Mouse (Mus musculus): ENCODE measurements around the gene Ttc7b. TPM values are rescaled to one million over a fixed set of nuclear protein-coding genes. Genes with fewer than 3 reads are reported as not detected.

The Ttc7b gene
- polyA plus RNA-seq, 1 experiment from 2014 or later = 6.9 TPM

DNA sequence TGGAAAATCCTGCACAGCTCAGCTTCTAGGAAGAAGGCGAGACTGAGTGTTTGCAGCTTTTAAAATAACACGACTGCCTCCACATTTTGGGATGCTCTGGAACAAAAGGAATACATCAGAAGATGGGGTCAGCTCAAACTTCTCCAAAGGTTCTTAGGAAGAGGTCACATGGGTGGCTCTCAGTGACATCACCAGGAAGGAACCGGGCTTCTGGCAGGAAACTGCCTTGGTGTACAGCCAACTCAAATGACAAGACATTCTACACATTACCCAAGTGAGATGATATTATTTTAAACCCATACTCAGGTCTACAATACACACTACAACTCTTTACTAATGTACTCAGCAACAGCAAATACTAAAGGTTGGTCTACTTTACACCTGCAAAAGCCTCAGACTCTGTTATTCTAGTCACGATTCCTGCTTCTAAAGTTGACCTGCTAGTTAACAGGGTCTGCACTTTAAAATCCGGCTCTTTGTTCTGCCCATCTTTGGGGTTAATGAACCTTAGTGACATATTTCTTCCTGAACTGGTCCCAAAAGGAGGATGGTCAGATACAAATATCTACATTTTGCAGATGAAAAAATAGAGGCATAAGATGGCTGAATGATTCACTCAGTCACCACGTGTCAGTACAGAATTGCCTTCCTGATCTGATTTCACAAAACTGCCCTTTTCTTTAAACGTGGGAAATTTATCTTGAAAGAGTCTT is 18.0 kb upstream of the Ttc7b start:
- WGBS = 65% methylated on average over 7 of the region's 7 CpGs
- Histone ChIP-seq H3K27ac (ENCODE audit: poor library complexity, severe bottlenecking) (no peak overlapping the region), H3K4me2 (no peak overlapping the region), H3K9me3 (replicated peaks) (no peaks in the 10 kb centered on the region), H3K4me1 (replicated peaks) (peaks cover 38% of the 10 kb centered on the region), H3K36me3 (no peaks in the 10 kb centered on the region), H3K27me3 (replicated peaks) (no peaks in the 10 kb centered on the region), H3K4me3 (no peak overlapping the region), H3K9ac (no peak overlapping the region)
- 0 out of 2 replicates have a peak, but pooled peaks have one; percentile 37 for ATAC-seq (ENCODE audit: insufficient number of reproducible peaks, low FRiP score)

- H3K4me3 ChIP-seq = no peak overlapping the region
- 62% methylated on average over 11 of the region's 11 CpGs for WGBS
- H3K4me2 ChIP-seq = no peak overlapping the region
- H3K4me1 ChIP-seq (replicated peaks) = peaks cover 47% of the 10 kb centered on the region
- no peaks in the 10 kb centered on the region for H3K27me3 ChIP-seq (replicated peaks)
- no peaks in the 10 kb centered on the region for H3K36me3 ChIP-seq
- no peak overlapping the region for H3K27ac ChIP-seq (ENCODE audit: poor library complexity, severe bottlenecking)
- no peak overlapping the region for H3K9ac ChIP-seq
- no peak for ATAC-seq (ENCODE audit: insufficient number of reproducible peaks, low FRiP score)
- H3K9me3 ChIP-seq (replicated peaks) = no peaks in the 10 kb centered on the region
These were observed 16.5 kb upstream of the Ttc7b start for GRCm38 (mm10) chr12:100537091-100537490.

- H3K27ac ChIP-seq (ENCODE audit: poor library complexity, severe bottlenecking) = no peak overlapping the region
- 85% methylated on average over 12 of the region's 12 CpGs for WGBS
- H3K4me1 ChIP-seq (replicated peaks) = peaks cover 56% of the 10 kb centered on the region
- no peaks in the 10 kb centered on the region for H3K36me3 ChIP-seq
- no peak overlapping the region for H3K9ac ChIP-seq
- no peak overlapping the region for H3K4me3 ChIP-seq
- no peaks in the 10 kb centered on the region for H3K9me3 ChIP-seq (replicated peaks)
- no peaks in the 10 kb centered on the region for H3K27me3 ChIP-seq (replicated peaks)
- ATAC-seq (ENCODE audit: insufficient number of reproducible peaks, low FRiP score) = no peak
- no peak overlapping the region for H3K4me2 ChIP-seq
These were observed 14.4 kb upstream of the Ttc7b start for GRCm38 (mm10) chr12:100535028-100535427.

GRCm38 (mm10) chr12:100534028-100534427 is 13.4 kb upstream of the Ttc7b start:
- Histone ChIP-seq H3K9me3 (replicated peaks) (no peaks in the 10 kb centered on the region), H3K4me2 (no peak overlapping the region), H3K4me3 (no peak overlapping the region), H3K27ac (ENCODE audit: poor library complexity, severe bottlenecking) (peak overlapping the region; percentile 76), H3K4me1 (replicated peaks) (peaks cover 63% of the 10 kb centered on the region), H3K27me3 (replicated peaks) (no peaks in the 10 kb centered on the region), H3K36me3 (no peaks in the 10 kb centered on the region), H3K9ac (no peak overlapping the region)
- 0 out of 2 replicates have a peak, but pooled peaks have one; percentile 42 for ATAC-seq (ENCODE audit: insufficient number of reproducible peaks, low FRiP score)
- 52% methylated on average over 3 of the region's 3 CpGs for WGBS

DNA sequence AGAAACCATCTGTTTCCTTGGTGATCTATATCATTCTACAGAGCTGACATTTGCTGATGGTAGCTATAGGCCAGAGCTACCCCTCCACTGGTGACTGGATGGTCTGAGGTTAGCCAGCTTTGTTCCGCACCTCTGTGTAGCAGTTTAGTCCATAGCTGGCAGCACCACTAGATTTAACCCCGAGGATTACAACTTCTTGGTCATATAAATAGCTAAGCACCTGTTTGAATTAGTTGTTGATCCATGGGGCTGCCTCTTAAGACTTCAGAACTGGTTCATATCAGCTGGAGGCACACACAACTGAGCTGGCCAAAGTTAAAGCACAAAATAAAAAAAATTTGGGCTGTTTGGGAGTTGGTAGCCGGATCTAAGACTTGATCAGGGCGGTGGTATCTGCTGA is 12.6 kb upstream of the Ttc7b start:
- ATAC-seq (ENCODE audit: insufficient number of reproducible peaks, low FRiP score) = no peak
- no peaks in the 10 kb centered on the region for H3K9me3 ChIP-seq (replicated peaks)
- H3K4me2 ChIP-seq = no peak overlapping the region
- H3K9ac ChIP-seq = no peak overlapping the region
- WGBS = 76% methylated on average over 4 of the region's 4 CpGs
- H3K4me1 ChIP-seq (replicated peaks) = peaks cover 67% of the 10 kb centered on the region
- no peak overlapping the region for H3K4me3 ChIP-seq
- peak overlapping the region; percentile 46; the same call in 1 of the 2 replicates for H3K27ac ChIP-seq (ENCODE audit: poor library complexity, severe bottlenecking)
- H3K27me3 ChIP-seq (replicated peaks) = no peaks in the 10 kb centered on the region
- H3K36me3 ChIP-seq = no peaks in the 10 kb centered on the region

GRCm38 (mm10) chr12:100531740-100532139 is 11.1 kb upstream of the Ttc7b start:
- no peak for ATAC-seq (ENCODE audit: insufficient number of reproducible peaks, low FRiP score)
- Histone ChIP-seq H3K4me3 (no peak overlapping the region), H3K4me2 (no peak overlapping the region), H3K27ac (ENCODE audit: poor library complexity, severe bottlenecking) (no peak overlapping the region), H3K4me1 (replicated peaks) (peaks cover 72% of the 10 kb centered on the region), H3K9me3 (replicated peaks) (no peaks in the 10 kb centered on the region), H3K9ac (no peak overlapping the region), H3K27me3 (replicated peaks) (no peaks in the 10 kb centered on the region), H3K36me3 (no peaks in the 10 kb centered on the region)
- WGBS = 54% methylated on average over 1 of the region's 1 CpGs

GRCm38 (mm10) chr12:100530871-100531270 is 10.2 kb upstream of the Ttc7b start:
- Histone ChIP-seq H3K9me3 (replicated peaks) (no peaks in the 10 kb centered on the region), H3K27me3 (replicated peaks) (no peaks in the 10 kb centered on the region), H3K4me3 (no peak overlapping the region), H3K27ac (ENCODE audit: poor library complexity, severe bottlenecking) (peak overlapping the region; percentile 70), H3K9ac (no peak overlapping the region), H3K4me1 (replicated peaks) (peaks cover 64% of the 10 kb centered on the region), H3K36me3 (no peaks in the 10 kb centered on the region), H3K4me2 (no peak overlapping the region)
- WGBS = 63% methylated on average over 5 of the region's 5 CpGs
- no peak for ATAC-seq (ENCODE audit: insufficient number of reproducible peaks, low FRiP score)

DNA sequence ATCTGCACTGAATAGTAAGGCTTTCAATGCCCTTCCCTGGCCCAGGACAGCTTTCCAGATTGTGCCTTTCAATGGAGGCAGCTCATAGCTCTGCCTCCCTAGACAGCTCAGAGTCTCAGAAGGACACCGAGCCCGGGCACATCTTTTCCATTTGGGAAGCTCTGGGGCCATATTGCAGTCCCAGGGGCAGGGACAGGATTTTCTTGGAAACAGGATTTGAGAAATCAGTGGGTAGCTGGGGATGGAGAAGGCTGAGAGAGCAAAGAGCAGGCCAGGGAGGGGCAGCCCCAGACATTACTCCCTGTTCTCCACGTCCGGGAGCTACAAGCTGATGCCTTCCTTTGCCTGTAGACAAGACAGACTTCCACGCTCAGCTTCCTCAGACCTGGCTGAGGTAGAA is 9.0 kb upstream of the Ttc7b start:
- Histone ChIP-seq H3K36me3 (no peaks in the 10 kb centered on the region), H3K27me3 (replicated peaks) (no peaks in the 10 kb centered on the region), H3K27ac (ENCODE audit: poor library complexity, severe bottlenecking) (peak overlapping the region; percentile 79), H3K4me2 (no peak overlapping the region), H3K9me3 (replicated peaks) (no peaks in the 10 kb centered on the region), H3K4me1 (replicated peaks) (peaks cover 63% of the 10 kb centered on the region), H3K9ac (no peak overlapping the region), H3K4me3 (no peak overlapping the region)
- no peak for ATAC-seq (ENCODE audit: insufficient number of reproducible peaks, low FRiP score)
- 76% methylated on average over 5 of the region's 5 CpGs for WGBS

GRCm38 (mm10) chr12:100529172-100529571 is 8.5 kb upstream of the Ttc7b start:
- Histone ChIP-seq H3K36me3 (no peaks in the 10 kb centered on the region), H3K4me1 (replicated peaks) (peaks cover 58% of the 10 kb centered on the region), H3K4me3 (no peak overlapping the region), H3K9me3 (replicated peaks) (no peaks in the 10 kb centered on the region), H3K9ac (0 out of 2 replicates have a peak overlapping the region, but pooled peaks have one; percentile 6), H3K4me2 (no peak overlapping the region), H3K27ac (ENCODE audit: poor library complexity, severe bottlenecking) (peak overlapping the region; percentile 79), H3K27me3 (replicated peaks) (no peaks in the 10 kb centered on the region)
- peak; percentile 30 for ATAC-seq (ENCODE audit: insufficient number of reproducible peaks, low FRiP score)
- WGBS = 37% methylated on average over 8 of the region's 8 CpGs

DNA sequence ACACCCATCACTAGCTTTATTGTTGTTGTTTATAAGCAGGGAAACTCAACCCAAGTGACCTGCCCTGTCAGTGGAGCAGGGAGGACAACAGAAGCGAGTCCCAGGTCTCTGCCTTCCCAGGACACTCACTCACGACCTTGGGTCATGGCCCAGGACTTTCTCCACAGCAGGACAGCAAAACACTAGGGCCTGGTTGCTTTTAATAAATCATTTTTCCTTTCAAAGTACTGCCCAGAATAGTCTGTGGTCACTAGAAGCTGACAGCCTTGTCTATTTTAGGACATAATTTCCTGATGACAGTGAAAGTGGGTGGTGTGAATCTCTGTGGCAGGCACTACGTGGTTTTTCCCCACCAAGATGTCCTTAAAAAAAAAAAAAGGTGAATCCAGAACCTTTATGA is 7.6 kb upstream of the Ttc7b start:
- no peaks in the 10 kb centered on the region for H3K9me3 ChIP-seq (replicated peaks)
- no peaks in the 10 kb centered on the region for H3K36me3 ChIP-seq
- no peak overlapping the region for H3K4me3 ChIP-seq
- H3K27ac ChIP-seq (ENCODE audit: poor library complexity, severe bottlenecking) = peak overlapping the region; percentile 79
- peak overlapping the region; percentile 31; the same call in 1 of the 2 replicates for H3K9ac ChIP-seq
- H3K4me1 ChIP-seq (replicated peaks) = peaks cover 50% of the 10 kb centered on the region
- WGBS = 39% methylated on average over 3 of the region's 3 CpGs
- peak overlapping the region; percentile 59; the same call in 1 of the 2 replicates for H3K4me2 ChIP-seq
- no peaks in the 10 kb centered on the region for H3K27me3 ChIP-seq (replicated peaks)
- no peak for ATAC-seq (ENCODE audit: insufficient number of reproducible peaks, low FRiP score)

- Histone ChIP-seq H3K4me2 (peak overlapping the region; percentile 59), H3K27me3 (replicated peaks) (no peaks in the 10 kb centered on the region), H3K27ac (ENCODE audit: poor library complexity, severe bottlenecking) (peak overlapping the region; percentile 79; the same call in 1 of the 2 replicates), H3K36me3 (no peaks in the 10 kb centered on the region), H3K4me1 (replicated peaks) (peaks cover 45% of the 10 kb centered on the region), H3K9me3 (replicated peaks) (no peaks in the 10 kb centered on the region), H3K9ac (peak overlapping the region; percentile 31; the same call in 1 of the 2 replicates), H3K4me3 (peak overlapping the region; percentile 20; the same call in 1 of the 2 replicates)
- peak; percentile 91 for ATAC-seq (ENCODE audit: insufficient number of reproducible peaks, low FRiP score)
- 9% methylated on average over 9 of the region's 9 CpGs for WGBS
These were observed 7.1 kb upstream of the Ttc7b start for GRCm38 (mm10) chr12:100527753-100528152.
